Mouse (Mus musculus) neural tube, embryonic 15.5 days (tissue): ENCODE data around the gene Pcsk5. TPM values are rescaled to one million over a fixed set of nuclear protein-coding genes. Genes with fewer than 3 reads are reported as not detected.

Source experiments
- ATAC-seq: fragments of 200-750 bp; cut with Nextera tagmentation; 2 replicates; pipeline ENCODE4 v1.8.0; 2017; ENCODE audit warnings: mild to moderate bottlenecking, moderate TSS enrichment, moderate library complexity; ENCODE audit not compliant: low FRiP score
- H3K27ac ChIP-seq: fragments of 300-500 bp; sonication (generic); replicated peaks from 2 replicates; pipeline ENCODE4 v1.5.1; 2015; ENCODE audit warnings: mild to moderate bottlenecking, inconsistent platforms
- H3K27me3 ChIP-seq: fragments of 300-500 bp; sonication (generic); replicated peaks from 2 replicates; pipeline ENCODE4 v1.6.1; 2015; ENCODE audit warnings: inconsistent platforms
- H3K36me3 ChIP-seq: fragments of 300-500 bp; sonication (generic); 2 replicates; pipeline ENCODE4 v1.6.1; 2015; ENCODE audit warnings: inconsistent platforms
- H3K4me1 ChIP-seq: fragments of 300-500 bp; sonication (generic); 2 replicates; pipeline ENCODE4 v1.6.1; 2015; ENCODE audit warnings: inconsistent platforms
- H3K4me2 ChIP-seq: fragments of 300-500 bp; sonication (generic); 2 replicates; pipeline ENCODE4 v1.6.1; 2015; ENCODE audit warnings: inconsistent platforms, mild to moderate bottlenecking, moderate library complexity
- H3K4me3 ChIP-seq: fragments of 300-500 bp; sonication (generic); replicated peaks from 2 replicates; pipeline ENCODE4 v1.5.1; 2015; ENCODE audit warnings: mild to moderate bottlenecking, inconsistent platforms
- H3K9ac ChIP-seq: fragments of 300-500 bp; sonication (generic); replicated peaks from 2 replicates; pipeline ENCODE4 v1.6.1; 2015; ENCODE audit warnings: mild to moderate bottlenecking, inconsistent platforms
- H3K9me3 ChIP-seq: fragments of 300-500 bp; sonication (generic); replicated peaks from 2 replicates; pipeline ENCODE4 v1.6.1; 2016; ENCODE audit warnings: inconsistent platforms
- WGBS: fragments of 180-500 bp; shearing (Covaris S2); methylation state at CpG from one replicate; pipeline ENCODE4 v1.1.7; 2015; ENCODE audit warnings: mixed read lengths; 5-methylcytosine and 5-hydroxymethylcytosine counted together
- polyA plus RNA-seq: library from polyadenylated mRNA; unstranded; fragments of >200 nt; fragmentation: Nextera tagmentation; extraction: Ambion mirVana; gene quantifications from 2 replicates; pipeline ENCODE4 v1.2.1, GENCODE M21; 2015

Pcsk5 gene
- polyA plus RNA-seq, 1 experiment from 2014 or later: 11.4 TPM

DNA sequence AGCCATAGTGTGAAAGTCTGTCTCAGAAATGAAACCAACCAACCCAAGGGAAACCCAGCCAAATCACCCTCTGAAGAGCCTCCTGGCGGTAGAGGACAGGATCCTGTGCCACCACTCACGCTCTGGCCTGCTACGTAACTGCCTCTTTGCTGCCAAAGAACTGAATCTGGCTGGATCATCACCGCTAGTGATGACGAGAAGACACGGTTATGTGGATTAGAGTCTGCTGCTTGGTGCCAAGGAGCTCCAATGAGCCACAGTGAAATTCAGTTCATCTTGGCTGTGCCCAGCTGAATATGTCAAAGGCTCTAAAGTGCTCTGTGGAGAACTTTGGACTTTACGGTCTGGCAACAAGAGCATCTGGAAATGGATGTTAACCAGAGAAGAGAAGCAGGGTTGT lies 282.3 kb downstream of the Pcsk5 start:
- H3K27me3 ChIP-seq: no peaks in the 10 kb centered on the region
- no peaks in the 10 kb centered on the region for H3K36me3 ChIP-seq
- no peak for ATAC-seq
- H3K4me1 ChIP-seq: no peaks in the 10 kb centered on the region
- H3K4me3 ChIP-seq: no peak overlapping the region
- no peaks in the 10 kb centered on the region for H3K9me3 ChIP-seq
- H3K27ac ChIP-seq: no peak overlapping the region
- no peak overlapping the region for H3K9ac ChIP-seq
- 91% methylated on average over 7 of the region's 7 CpGs for WGBS
- no peak overlapping the region for H3K4me2 ChIP-seq

DNA sequence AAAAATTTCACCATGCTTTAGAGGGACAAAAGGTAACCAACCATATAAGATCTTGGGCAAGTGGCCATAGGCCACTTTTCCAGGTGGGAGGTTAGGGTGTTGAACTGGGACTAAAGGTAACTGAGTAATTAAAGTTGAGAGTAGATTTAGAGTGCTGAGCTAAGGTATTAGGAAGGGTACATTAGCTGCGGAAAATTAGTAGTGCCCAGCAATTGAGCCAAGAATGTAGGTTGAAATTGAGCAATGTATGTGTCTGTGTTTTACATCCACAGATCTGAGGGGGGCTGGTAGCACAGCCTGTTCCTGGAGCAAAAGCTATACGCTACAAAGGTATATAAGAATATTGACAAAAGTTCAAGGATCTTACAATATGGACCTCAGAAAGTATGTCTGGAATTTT lies 282.9 kb downstream of the Pcsk5 start:
- Histone ChIP-seq H3K27me3 (no peaks in the 10 kb centered on the region), H3K36me3 (no peaks in the 10 kb centered on the region), H3K4me3 (no peak overlapping the region), H3K27ac (no peak overlapping the region), H3K4me2 (no peak overlapping the region), H3K4me1 (no peaks in the 10 kb centered on the region), H3K9me3 (no peaks in the 10 kb centered on the region), H3K9ac (no peak overlapping the region)
- 95% methylated on average over 2 of the region's 2 CpGs for WGBS
- no peak for ATAC-seq

DNA sequence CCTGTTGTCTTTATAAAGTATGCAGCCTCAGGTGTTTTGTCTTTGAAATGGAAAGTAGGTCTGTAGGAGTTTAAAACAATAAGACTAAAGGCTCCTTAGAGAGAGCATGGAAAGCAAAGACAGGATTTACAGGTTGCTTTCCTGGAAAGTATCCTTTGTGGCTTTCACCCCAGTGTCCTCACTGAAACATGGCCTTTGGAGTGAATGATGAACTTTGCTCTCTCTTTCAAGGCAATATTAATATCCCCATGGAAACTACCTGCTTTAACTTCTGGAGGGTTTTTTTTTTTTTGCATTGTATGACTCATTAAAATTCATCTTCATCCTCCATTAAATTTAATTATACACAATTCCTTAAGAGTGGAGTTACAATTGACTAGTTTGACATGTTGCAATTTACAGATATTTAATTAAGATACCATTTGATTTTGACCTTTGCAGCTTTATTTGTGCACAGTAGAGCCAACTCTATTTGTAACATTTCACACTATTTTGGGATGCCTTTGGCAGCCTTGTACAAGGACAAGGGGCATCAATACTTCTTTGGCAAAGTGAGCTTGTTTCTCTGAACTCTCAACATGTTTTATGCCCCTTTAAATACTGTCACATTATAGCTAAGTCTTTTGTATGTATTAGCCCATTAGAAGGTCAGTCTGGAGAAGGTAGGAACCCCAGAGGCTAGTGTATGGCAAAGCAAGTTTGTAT lies 283.9 kb downstream of the Pcsk5 start:
- ATAC-seq: no peak
- H3K9ac ChIP-seq: no peak overlapping the region
- no peaks in the 10 kb centered on the region for H3K27me3 ChIP-seq
- H3K36me3 ChIP-seq: no peaks in the 10 kb centered on the region
- no peak overlapping the region for H3K4me3 ChIP-seq
- H3K9me3 ChIP-seq: no peaks in the 10 kb centered on the region
- no peak overlapping the region for H3K27ac ChIP-seq
- no peak overlapping the region for H3K4me2 ChIP-seq
- no peaks in the 10 kb centered on the region for H3K4me1 ChIP-seq

DNA sequence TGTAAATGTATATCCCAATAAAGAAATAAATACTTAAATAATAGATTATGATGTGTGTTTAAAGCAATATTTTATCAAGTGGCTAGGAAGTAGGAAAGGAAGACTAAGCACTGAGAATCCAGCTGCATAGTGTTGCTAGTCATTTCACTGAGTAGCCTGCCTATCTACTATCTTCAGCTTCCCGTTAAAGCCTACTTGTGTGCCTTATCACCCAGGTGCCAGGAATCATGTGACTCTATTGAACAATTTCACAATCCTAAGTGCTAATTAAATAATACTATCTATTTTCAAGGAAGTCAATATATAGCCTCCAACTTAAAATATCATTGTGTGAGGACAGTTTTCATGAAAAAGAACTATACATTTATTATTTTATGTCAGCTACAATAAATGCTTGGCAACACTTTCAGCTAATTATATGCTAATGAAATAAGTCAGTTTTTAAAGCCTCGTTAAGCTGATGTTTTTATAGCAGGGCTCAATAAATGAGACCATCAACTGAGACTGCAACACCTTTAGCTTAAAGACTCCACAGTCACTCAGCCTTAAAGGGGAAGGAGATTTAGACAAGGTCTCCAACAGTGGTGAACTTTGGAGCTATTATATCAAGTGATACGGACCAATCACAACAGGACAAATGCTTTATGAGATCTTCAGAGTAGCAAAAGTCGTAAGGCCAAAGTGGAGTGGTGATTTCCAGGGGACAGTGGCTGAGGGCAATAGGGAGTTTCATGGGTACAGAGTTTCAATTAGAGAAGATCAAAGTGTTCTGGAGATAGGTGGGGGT lies 308.5 kb downstream of the Pcsk5 start:
- Histone ChIP-seq H3K4me2 (no peak overlapping the region), H3K9ac (no peak overlapping the region), H3K27ac (no peak overlapping the region), H3K9me3 (no peaks in the 10 kb centered on the region), H3K4me3 (no peak overlapping the region), H3K36me3 (no peaks in the 10 kb centered on the region), H3K4me1 (no peaks in the 10 kb centered on the region), H3K27me3 (no peaks in the 10 kb centered on the region)
- 37% methylated on average over 4 of the region's 4 CpGs for WGBS
- no peak for ATAC-seq

DNA sequence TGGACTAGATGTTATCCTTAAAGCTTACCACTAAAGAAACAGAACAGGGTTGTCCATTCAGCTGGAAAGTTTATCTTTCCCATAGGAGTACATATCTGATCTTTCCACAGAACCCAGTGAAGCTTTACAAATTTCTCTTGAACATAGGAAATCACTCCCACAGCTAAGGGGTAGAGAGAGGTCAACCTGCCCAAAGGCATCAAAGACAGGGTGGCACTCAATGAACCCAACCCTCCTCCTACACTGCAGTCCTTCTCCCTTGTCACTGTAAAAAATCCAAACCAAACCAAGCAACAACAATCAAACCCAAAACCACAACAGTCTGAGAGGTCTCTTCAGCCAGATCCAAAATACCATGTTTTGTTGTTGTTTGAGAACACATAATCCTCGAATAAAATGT lies 311.9 kb downstream of the Pcsk5 start:
- Histone ChIP-seq H3K4me3 (no peak overlapping the region), H3K9me3 (no peaks in the 10 kb centered on the region), H3K27me3 (no peaks in the 10 kb centered on the region), H3K27ac (no peak overlapping the region), H3K4me1 (no peaks in the 10 kb centered on the region), H3K9ac (no peak overlapping the region), H3K4me2 (no peak overlapping the region), H3K36me3 (no peaks in the 10 kb centered on the region)
- no peak for ATAC-seq
- 79% methylated on average over 1 of the region's 1 CpGs for WGBS

DNA sequence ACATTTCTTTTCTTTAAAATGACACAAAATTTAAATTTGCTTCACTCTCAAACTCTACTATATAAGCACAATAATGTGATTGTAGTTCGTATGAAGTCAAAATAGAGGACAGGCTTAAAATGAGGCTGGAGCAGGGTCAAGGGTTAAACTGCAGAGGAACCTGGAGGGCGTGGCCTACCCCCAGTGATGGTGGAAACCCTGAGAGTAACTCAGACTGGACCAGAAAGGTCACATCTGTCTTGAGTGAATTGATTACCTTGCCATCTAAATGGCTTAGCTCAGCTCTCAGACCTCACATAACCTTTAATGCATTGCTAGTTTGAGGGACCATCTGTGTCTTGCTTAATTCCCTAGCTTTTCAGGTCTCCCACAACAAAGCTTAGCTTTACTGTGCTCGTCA lies 323.0 kb downstream of the Pcsk5 start:
- Histone ChIP-seq H3K9me3 (no peaks in the 10 kb centered on the region), H3K4me3 (no peak overlapping the region), H3K36me3 (no peaks in the 10 kb centered on the region), H3K4me1 (no peaks in the 10 kb centered on the region), H3K9ac (no peak overlapping the region), H3K27me3 (no peaks in the 10 kb centered on the region), H3K27ac (no peak overlapping the region), H3K4me2 (no peak overlapping the region)
- WGBS: 82% methylated on average over 3 of the region's 3 CpGs
- no peak for ATAC-seq

DNA sequence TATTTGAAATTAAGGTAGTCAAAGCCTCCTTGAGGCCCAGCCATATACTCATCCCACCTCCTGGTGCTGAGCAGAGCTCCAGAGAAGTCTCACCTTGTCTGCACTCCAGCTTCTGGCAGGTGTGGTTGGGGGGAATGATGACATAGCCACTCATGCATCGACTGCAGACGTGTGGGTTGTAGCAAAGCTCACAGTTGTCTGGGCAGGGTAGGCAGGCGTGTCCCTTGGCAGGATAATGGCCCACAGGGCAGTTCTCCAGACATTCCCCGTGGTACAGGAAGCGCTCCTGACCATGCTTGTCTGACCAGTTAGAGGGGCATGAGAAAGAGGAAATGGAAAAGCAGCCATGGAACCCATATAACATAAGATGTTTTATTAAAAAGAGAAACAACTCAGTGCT lies 326.1 kb downstream of the Pcsk5 start:
- H3K27ac ChIP-seq: no peak overlapping the region
- no peak overlapping the region for H3K4me2 ChIP-seq
- ATAC-seq: no peak
- no peak overlapping the region for H3K4me3 ChIP-seq
- no peaks in the 10 kb centered on the region for H3K27me3 ChIP-seq
- 82% methylated on average over 5 of the region's 5 CpGs for WGBS
- H3K9me3 ChIP-seq: no peaks in the 10 kb centered on the region
- H3K4me1 ChIP-seq: no peaks in the 10 kb centered on the region
- H3K9ac ChIP-seq: no peak overlapping the region
- no peaks in the 10 kb centered on the region for H3K36me3 ChIP-seq

- Histone ChIP-seq H3K4me3 (no peak overlapping the region), H3K27ac (no peak overlapping the region), H3K9me3 (no peaks in the 10 kb centered on the region), H3K27me3 (no peaks in the 10 kb centered on the region), H3K36me3 (no peaks in the 10 kb centered on the region), H3K4me2 (no peak overlapping the region), H3K4me1 (no peaks in the 10 kb centered on the region), H3K9ac (no peak overlapping the region)
- WGBS: 33% methylated on average over 6 of the region's 6 CpGs
- no peak for ATAC-seq
Measured at GRCm38 (mm10) chr19:17504212-17504611, 333.2 kb downstream of the Pcsk5 start.

GRCm38 (mm10) chr19:17498586-17499235 lies 338.7 kb downstream of the Pcsk5 start:
- ATAC-seq: no peak
- Histone ChIP-seq H3K4me1 (no peaks in the 10 kb centered on the region), H3K4me2 (no peak overlapping the region), H3K9ac (no peak overlapping the region), H3K4me3 (no peak overlapping the region), H3K27ac (no peak overlapping the region), H3K9me3 (no peaks in the 10 kb centered on the region), H3K27me3 (no peaks in the 10 kb centered on the region), H3K36me3 (no peaks in the 10 kb centered on the region)
- WGBS: 86% methylated on average over 7 of the region's 7 CpGs

DNA sequence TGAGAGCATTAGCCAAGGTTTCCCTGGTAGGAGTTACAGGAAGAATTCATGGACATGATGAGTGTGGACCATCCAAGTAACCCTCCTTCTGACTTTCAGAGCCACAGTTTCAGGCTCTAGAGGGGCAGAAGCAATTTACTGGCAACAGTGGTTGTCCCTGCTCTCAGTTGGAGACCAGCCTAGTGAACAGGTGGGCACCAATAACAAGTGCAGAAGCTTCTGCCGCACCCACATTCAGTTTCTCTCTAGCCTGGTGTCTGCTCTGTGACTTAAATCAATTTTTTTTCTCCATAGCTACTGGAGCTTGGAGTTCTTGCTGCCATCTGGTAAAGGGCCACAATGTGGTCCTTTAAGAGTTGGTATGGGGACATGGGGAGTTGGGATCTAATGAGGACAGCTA lies 341.3 kb downstream of the Pcsk5 start:
- no peak overlapping the region for H3K27ac ChIP-seq
- ATAC-seq: no peak
- H3K27me3 ChIP-seq: no peaks in the 10 kb centered on the region
- no peak overlapping the region for H3K4me3 ChIP-seq
- peaks cover 7% of the 10 kb centered on the region; the same call in 1 of the 2 replicates for H3K4me1 ChIP-seq
- no peak overlapping the region for H3K9ac ChIP-seq
- 96% methylated on average over 1 of the region's 1 CpGs for WGBS
- no peaks in the 10 kb centered on the region for H3K36me3 ChIP-seq
- no peaks in the 10 kb centered on the region for H3K9me3 ChIP-seq
- H3K4me2 ChIP-seq: no peak overlapping the region

DNA sequence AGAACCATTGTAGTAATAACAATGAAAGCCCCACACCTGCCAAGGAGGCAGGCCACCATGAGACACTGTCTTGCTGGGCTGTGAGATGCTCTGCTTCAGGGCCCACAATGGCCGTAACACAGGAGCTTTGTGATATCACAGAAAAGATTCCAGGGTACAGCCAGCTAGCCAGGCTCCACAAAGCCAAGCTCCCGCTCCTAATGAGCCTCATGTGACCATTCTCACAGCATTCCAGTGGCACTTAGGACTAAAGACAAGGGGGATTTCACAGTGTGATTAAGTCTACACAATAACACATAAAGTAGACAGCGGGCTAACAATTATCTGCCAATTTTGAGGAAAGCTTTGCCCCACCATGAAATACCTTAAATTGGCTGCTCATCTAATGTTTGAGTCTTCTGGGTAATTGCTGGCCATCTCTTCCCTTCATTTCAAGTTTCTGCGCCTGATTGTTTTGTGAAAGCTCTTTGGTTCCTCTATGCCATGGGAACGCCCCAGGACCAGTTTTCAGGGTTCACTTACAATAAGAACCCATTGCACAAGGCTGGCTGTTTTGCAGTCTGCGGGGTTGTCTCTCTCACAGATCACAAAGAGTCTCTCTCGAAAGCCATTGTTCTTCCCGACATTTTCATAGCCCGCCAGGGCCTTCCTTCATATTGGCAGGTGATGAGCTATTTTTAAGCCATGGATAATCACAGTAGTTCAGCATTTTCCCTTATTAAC lies 345.4 kb downstream of the Pcsk5 start:
- H3K4me1 ChIP-seq: peaks cover 14% of the 10 kb centered on the region
- no peak overlapping the region for H3K27ac ChIP-seq
- no peak overlapping the region for H3K4me3 ChIP-seq
- 44% methylated on average over 9 of the region's 9 CpGs for whole genome bisulfite sequencing
- peak; percentile 38; the same call in 1 of the 2 replicates for ATAC-seq
- no peaks in the 10 kb centered on the region for H3K36me3 ChIP-seq
- H3K27me3 ChIP-seq: no peaks in the 10 kb centered on the region
- no peak overlapping the region for H3K9ac ChIP-seq
- H3K4me2 ChIP-seq: no peak overlapping the region
- no peaks in the 10 kb centered on the region for H3K9me3 ChIP-seq
